8 mouse cellular contexts compared by ENCODE assay signal in the genomic region with DNA sequence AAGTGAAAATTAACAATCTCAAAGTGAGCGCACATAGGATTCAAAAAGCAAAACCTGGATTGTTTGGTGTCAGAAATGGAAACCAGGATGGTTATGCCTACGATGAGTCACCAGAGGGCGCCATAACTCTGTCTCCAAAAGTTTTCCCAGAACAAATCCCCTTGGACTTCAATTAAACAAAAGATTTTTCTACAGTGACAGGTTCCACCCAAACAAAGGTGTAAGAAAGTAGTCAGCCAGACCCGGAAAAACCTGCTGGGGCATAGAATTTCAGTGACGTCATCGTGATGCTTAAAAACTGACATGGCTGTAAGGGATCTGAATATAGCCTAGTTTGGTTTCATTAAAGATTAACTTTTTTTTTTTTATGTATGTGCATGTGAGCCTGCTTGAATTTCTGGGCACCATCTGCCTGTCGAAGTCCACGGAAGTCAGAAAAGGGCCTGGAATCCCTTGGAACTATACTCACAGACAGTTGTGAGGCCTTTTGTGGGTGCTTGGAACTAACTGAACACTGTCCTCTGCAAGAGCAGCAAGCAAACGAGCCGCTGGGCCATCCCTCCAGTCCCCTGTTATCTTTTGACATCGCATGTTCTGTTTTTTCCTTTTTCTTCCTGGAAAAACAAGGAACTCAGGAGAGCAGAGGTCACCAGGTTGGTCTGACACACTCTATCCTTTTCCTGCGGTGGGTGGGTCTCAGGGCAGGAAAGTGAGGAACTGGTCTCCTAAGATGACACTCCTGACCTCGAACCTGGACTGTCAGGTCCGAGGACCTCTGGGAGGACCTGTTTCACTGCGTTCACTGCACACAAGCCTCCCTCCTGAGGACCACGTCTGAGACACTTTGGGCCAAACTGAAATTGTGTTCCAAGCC. TPM values are rescaled to one million over a fixed set of nuclear protein-coding genes. Genes with fewer than 3 reads are reported as not detected.
A peak's percentile ranks its signal among the peaks of the same experiment; 100 is the strongest.
DNase-seq lines count a peak whose midpoint lies in the region; ATAC-seq and TF ChIP-seq lines count a peak whose summit lies in the region.

No protein-coding gene starts in this region.

- TF ChIP-seq POLR2A in liver, adult 2 months (IDR thresholded peaks at IDR 0.05; ENCODE audit: extremely low read depth, insufficient read depth, low read length) = no peak

- H3K4me1 ChIP-seq in forebrain, embryonic 10.5 days = peaks cover 5% of the 10 kb centered on the region
- peaks cover 8% of the 10 kb centered on the region; the same call in 1 of the 2 replicates for H3K4me1 ChIP-seq in intestine, embryonic 16.5 days (ENCODE audit: control insufficient read depth, insufficient read depth, low read length)
- H3K4me1 ChIP-seq in liver, adult 2 months (ENCODE audit: control insufficient read depth, insufficient read depth, low read length) = peaks cover 5% of the 10 kb centered on the region; the same call in 1 of the 2 replicates
- no peaks in the 10 kb centered on the region for H3K4me1 ChIP-seq in neural tube, embryonic 14.5 days (ENCODE audit: control insufficient read depth, insufficient read depth, low read length)

- H3K36me3 ChIP-seq in forebrain, embryonic 10.5 days (replicated peaks) = no peaks in the 10 kb centered on the region
- H3K36me3 ChIP-seq in intestine, embryonic 16.5 days (ENCODE audit: control insufficient read depth, insufficient read depth, low read length) = no peaks in the 10 kb centered on the region
- H3K36me3 ChIP-seq in liver, adult 2 months (ENCODE audit: control insufficient read depth, insufficient read depth, low read length) = no peaks in the 10 kb centered on the region
- H3K36me3 ChIP-seq in neural tube, embryonic 14.5 days (ENCODE audit: control insufficient read depth, insufficient read depth, low read length) = no peaks in the 10 kb centered on the region

- DNase-seq in urinary bladder, postnatal 14 days (ENCODE audit: low spot score) = peak; percentile 35
- no peak for DNase-seq in urinary bladder, postnatal 10 days (ENCODE audit: low spot score)
- DNase-seq in adrenal gland, postnatal 25 days = peak; percentile 33
- peak; percentile 42 for DNase-seq in forebrain, embryonic 10.5 days (ENCODE audit: extremely low spot score, low spot score)
- DNase-seq in liver, adult 2 months (ENCODE audit: extremely low read depth, low read depth, low spot score) = peak; percentile 50
- no peak for DNase-seq in urinary bladder, postnatal 4 days (ENCODE audit: low spot score in 2 of 2)

- peak; percentile 62 for TF ChIP-seq CTCF in liver, adult 2 months (IDR thresholded peaks at IDR 0.05; ENCODE audit: low read depth, low read length)

- 47% methylated on average over 16 of the region's 16 CpGs for WGBS in forebrain, embryonic 10.5 days
- 36% methylated on average over 16 of the region's 16 CpGs for WGBS in intestine, embryonic 16.5 days
- 28% methylated on average over 16 of the region's 16 CpGs for WGBS in liver, adult 2 months
- 46% methylated on average over 16 of the region's 16 CpGs for WGBS in neural tube, embryonic 14.5 days

- no peak overlapping the region for H3K27ac ChIP-seq in forebrain, embryonic 10.5 days
- 0 out of 2 replicates have a peak overlapping the region, but pooled peaks have one; percentile 0 for H3K27ac ChIP-seq in intestine, embryonic 16.5 days (ENCODE audit: low read length)
- no peak overlapping the region for H3K27ac ChIP-seq in liver, adult 2 months (replicated peaks; ENCODE audit: insufficient read depth, low read depth, low read length)
- no peak overlapping the region for H3K27ac ChIP-seq in neural tube, embryonic 14.5 days (ENCODE audit: low read depth, low read length)

- no peak overlapping the region for H3K4me3 ChIP-seq in forebrain, embryonic 10.5 days
- no peak overlapping the region for H3K4me3 ChIP-seq in intestine, embryonic 16.5 days (ENCODE audit: low read length)
- H3K4me3 ChIP-seq in liver, adult 2 months (ENCODE audit: insufficient read depth, low read depth, low read length) = no peak overlapping the region
- no peak overlapping the region for H3K4me3 ChIP-seq in neural tube, embryonic 14.5 days (ENCODE audit: low read depth, low read length)

- H3K4me2 ChIP-seq in intestine, embryonic 16.5 days (ENCODE audit: low read depth, low read length) = no peak overlapping the region
- no peak overlapping the region for H3K4me2 ChIP-seq in neural tube, embryonic 14.5 days (ENCODE audit: low read depth, low read length)

- H3K27me3 ChIP-seq in forebrain, embryonic 10.5 days (ENCODE audit: poor library complexity, severe bottlenecking) = no peaks in the 10 kb centered on the region
- no peaks in the 10 kb centered on the region for H3K27me3 ChIP-seq in intestine, embryonic 16.5 days (replicated peaks; ENCODE audit: control insufficient read depth, insufficient read depth, low read length)
- H3K27me3 ChIP-seq in liver, adult 2 months (ENCODE audit: control insufficient read depth, insufficient read depth, low read length) = no peaks in the 10 kb centered on the region
- no peaks in the 10 kb centered on the region for H3K27me3 ChIP-seq in neural tube, embryonic 14.5 days (ENCODE audit: control insufficient read depth, insufficient read depth, low read length)

- peak; percentile 66 for ATAC-seq in intestine, embryonic 16.5 days
- ATAC-seq in neural tube, embryonic 14.5 days (ENCODE audit: low read depth) = peak; percentile 54

- H3K9me3 ChIP-seq in forebrain, embryonic 10.5 days = no peaks in the 10 kb centered on the region
- no peaks in the 10 kb centered on the region for H3K9me3 ChIP-seq in intestine, embryonic 16.5 days (ENCODE audit: control insufficient read depth, low read length)
- no peaks in the 10 kb centered on the region for H3K9me3 ChIP-seq in neural tube, embryonic 14.5 days (ENCODE audit: control insufficient read depth, low read length)

- no peak overlapping the region for H3K9ac ChIP-seq in intestine, embryonic 16.5 days (ENCODE audit: low read depth, low read length)
- H3K9ac ChIP-seq in liver, adult 2 months (ENCODE audit: low read depth, low read length) = no peak overlapping the region
- no peak overlapping the region for H3K9ac ChIP-seq in neural tube, embryonic 14.5 days (replicated peaks; ENCODE audit: low read depth, low read length)

- no peaks in the 10 kb centered on the region for H3K79me2 ChIP-seq in liver, adult 2 months (ENCODE audit: control insufficient read depth, insufficient read depth, low read length)

RNA-seq across cellular contexts. Expression of a gene that starts 33.0 kb away (rescaled TPM):
- total RNA-seq in adrenal gland, postnatal 25 days (2021) = 61.1 and 70.2 TPM in 2 replicates
- 11.9 and 13.0 TPM in 2 replicates for polyA plus RNA-seq in forebrain, embryonic 10.5 days (2016; fragmentation: Nextera tagmentation; extraction: Ambion mirVana)
- polyA plus RNA-seq in intestine, embryonic 16.5 days (2015; fragmentation: Nextera tagmentation; extraction: Ambion mirVana) = 7.0 and 7.5 TPM in 2 replicates
- total RNA-seq in liver, adult 2 months (2014; rRNA removed) = 20.9 and 25.6 TPM in 2 replicates
- 13.7 and 15.2 TPM in 2 replicates for polyA plus RNA-seq in liver, adult 2 months (2012; rRNA removed)
- 18.1 and 22.5 TPM in 2 replicates for polyA plus RNA-seq in neural tube, embryonic 14.5 days (2014; fragmentation: Nextera tagmentation; extraction: Ambion mirVana)

Comparison
In these comparisons a context has a peak if more than half of its experiments do, and no peak if none do; other contexts are left out.
1. DNase-seq: peak in urinary bladder, postnatal 14 days (single experiment), adrenal gland, postnatal 25 days (single experiment), forebrain, embryonic 10.5 days (single experiment) and liver, adult 2 months (single experiment); none in urinary bladder, postnatal 10 days (single experiment) and urinary bladder, postnatal 4 days (0 of 2).